Mouse (Mus musculus): ENCODE results near the gene Izumo1. TPM values are rescaled to one million over a fixed set of nuclear protein-coding genes. Genes with fewer than 3 reads are reported as not detected.
A peak's percentile ranks its signal among the peaks of the same experiment; 100 is the strongest.
"Not testable (repeated sequence)": the region's sequence is repeated elsewhere in the genome, so short reads cannot be mapped to it uniquely, and the experiment has no call there.

The Izumo1 gene
- total RNA-seq, 2 experiments from 2014 or later: not detected

GRCm38 (mm10) chr7:45654424-45655047, 32.9 kb downstream of the Izumo1 start:
- Histone ChIP-seq H3K27ac (no peak overlapping the region), H3K4me3 (no peak overlapping the region)
- no peak for TF ChIP-seq CTCF (conservative IDR thresholded peaks at IDR 0.05)
- no peak for DNase-seq (ENCODE audit: low spot score in 2 of 2)

GRCm38 (mm10) chr7:45660746-45661478, 39.3 kb downstream of the Izumo1 start:
- Histone ChIP-seq H3K27ac (no peak overlapping the region), H3K4me3 (no peak overlapping the region)
- no peak for TF ChIP-seq CTCF (conservative IDR thresholded peaks at IDR 0.05)
- no peak for DNase-seq (ENCODE audit: low spot score in 2 of 2)

- not testable (repeated sequence) for H3K4me3 ChIP-seq, H3K27ac ChIP-seq
Observed at GRCm38 (mm10) chr7:45661702-45662101, 40.1 kb downstream of the Izumo1 start.

GRCm38 (mm10) chr7:45665303-45666138, 43.9 kb downstream of the Izumo1 start:
- H3K27ac ChIP-seq: no peak overlapping the region
- no peak for DNase-seq (ENCODE audit: low spot score in 2 of 2)
- no peak for TF ChIP-seq CTCF (conservative IDR thresholded peaks at IDR 0.05)
- no peak overlapping the region for H3K4me3 ChIP-seq

More at GRCm38 (mm10) chr7:45661702-45662101, 40.1 kb downstream of the Izumo1 start:
- not testable (repeated sequence) for DNase-seq (ENCODE audit: low spot score in 2 of 2)

GRCm38 (mm10) chr7:45666161-45666560, 44.5 kb downstream of the Izumo1 start, which contains the start of gene Fut2:
Gene Fut2, minus strand, starts transcription at chr7:45666394.
- H3K27ac ChIP-seq: peak within 1 kb of the TSS; percentile 61; the same call in 1 of the 2 replicates
- DNase-seq (ENCODE audit: low spot score in 2 of 2): no peak
- no peak within 1 kb of the TSS for H3K4me3 ChIP-seq
- no peak for TF ChIP-seq CTCF (conservative IDR thresholded peaks at IDR 0.05)

- Histone ChIP-seq H3K27ac (peak overlapping the region; percentile 61; the same call in 1 of the 2 replicates), H3K4me3 (no peak overlapping the region)
- TF ChIP-seq CTCF (conservative IDR thresholded peaks at IDR 0.05): no peak
- peak in 1 of 2 experiments; percentile 61 for DNase-seq (ENCODE audit: low spot score in 2 of 2)
Observed at GRCm38 (mm10) chr7:45667761-45668160, 46.1 kb downstream of the Izumo1 start.

GRCm38 (mm10) chr7:45668921-45669320, 47.3 kb downstream of the Izumo1 start:
- Histone ChIP-seq H3K27ac (no peak overlapping the region), H3K4me3 (no peak overlapping the region)
- peak; percentile 54 for TF ChIP-seq CTCF (conservative IDR thresholded peaks at IDR 0.05)
- DNase-seq (ENCODE audit: low spot score in 2 of 2): no peak

- TF ChIP-seq CTCF (conservative IDR thresholded peaks at IDR 0.05): no peak
- DNase-seq (ENCODE audit: low spot score in 2 of 2): no peak
- H3K27ac ChIP-seq: no peak overlapping the region
- H3K4me3 ChIP-seq: no peak overlapping the region
Observed at GRCm38 (mm10) chr7:45677627-45678295, 56.1 kb downstream of the Izumo1 start.

Other genes starting within 250 kb of the Izumo1 start
- gene Snrnp70, start 226.1 kb upstream of the Izumo1 start, total RNA-seq (2021): 100 to 1,000 TPM; 456 to 514 TPM
- not detected for gene Kcna7, start 216.2 kb upstream of the Izumo1 start, total RNA-seq (2021)
- not detected for gene Ntf5, start 208.1 kb upstream of the Izumo1 start, total RNA-seq (2021)
- gene Lhb, start 201.0 kb upstream of the Izumo1 start, total RNA-seq (2021): not detected
- gene Gys1, start 187.0 kb upstream of the Izumo1 start, total RNA-seq (2021): 10 to 100 TPM; 16.1 to 20.3 TPM
- gene Ruvbl2, start 183.7 kb upstream of the Izumo1 start, total RNA-seq (2021): 10 to 100 TPM; 35.0 to 37.2 TPM
- gene Ftl1, start 161.9 kb upstream of the Izumo1 start, total RNA-seq (2021): 100 to 1,000 TPM; 186 to 204 TPM
- gene Bax, start 154.9 kb upstream of the Izumo1 start, total RNA-seq (2021): 10 to 100 TPM; 73.2 to 77.6 TPM
- gene Tulp2, start 139.9 kb upstream of the Izumo1 start, total RNA-seq (2021): not detected
- 1 to 10 TPM; 2.1 to 3.1 TPM for gene Gm45808, start 135.0 kb upstream of the Izumo1 start, total RNA-seq (2021)
- gene Dhdh, start 133.0 kb upstream of the Izumo1 start, total RNA-seq (2021): 1 to 10 TPM; 4.3 to 4.4 TPM
- gene Nucb1, start 111.4 kb upstream of the Izumo1 start, total RNA-seq (2021): 10 to 100 TPM; 97.6 to 98.2 TPM
- 10 to 100 TPM; 19.0 to 25.8 TPM for gene Ppp1r15a, start 95.5 kb upstream of the Izumo1 start, total RNA-seq (2021)
- under 1 TPM; 0.52 to 0.79 TPM for gene Plekha4, start 95.5 kb upstream of the Izumo1 start, total RNA-seq (2021)
- gene Hsd17b14, start 66.9 kb upstream of the Izumo1 start, total RNA-seq (2021): not detected
- gene Bcat2, start 51.7 kb upstream of the Izumo1 start, total RNA-seq (2021): 10 to 100 TPM; 20.6 to 28.2 TPM
- not detected for gene Fgf21, start 6.3 kb upstream of the Izumo1 start, total RNA-seq (2021)
- gene Fut1, start 4.5 kb upstream of the Izumo1 start, total RNA-seq (2021): not detected
- gene Rasip1, start 5.7 kb downstream of the Izumo1 start, total RNA-seq (2021): 1 to 10 TPM; 6.1 to 7.4 TPM
- gene Mamstr, start 18.2 kb downstream of the Izumo1 start, total RNA-seq (2021): 1 to 10 TPM; 1.2 to 4.8 TPM
- under 1 TPM; 0.13 to 0.25 TPM for gene Fut2, start 44.6 kb downstream of the Izumo1 start, total RNA-seq (2021)
- 1 to 10 TPM; 6.3 to 9.3 TPM for gene Ntn5, start 62.2 kb downstream of the Izumo1 start, total RNA-seq (2021)
- gene Sec1, start 72.6 kb downstream of the Izumo1 start, total RNA-seq (2021): 1 to 10 TPM; 2.2 to 2.3 TPM
- gene Car11, start 78.0 kb downstream of the Izumo1 start, total RNA-seq (2021): 100 to 1,000 TPM; 184 to 211 TPM
- gene Dbp, start 83.3 kb downstream of the Izumo1 start, total RNA-seq (2021): 10 to 100 TPM; 69.2 to 72.8 TPM
- gene Rpl18, start 93.6 kb downstream of the Izumo1 start, total RNA-seq (2021): 100 to 1,000 TPM; 342 to 353 TPM
- 10 to 100 TPM; 32.3 to 35.8 TPM for gene Sphk2, start 96.2 kb downstream of the Izumo1 start, total RNA-seq (2021)
- gene Fam83e, start 99.4 kb downstream of the Izumo1 start, total RNA-seq (2021): under 1 TPM; 0.27 to 0.33 TPM
- gene Spaca4, start 104.0 kb downstream of the Izumo1 start, total RNA-seq (2021): not detected
- gene Lmtk3, start 161.9 kb downstream of the Izumo1 start, total RNA-seq (2021): 100 to 1,000 TPM; 302 to 329 TPM
- gene Sult2b1, start 162.9 kb downstream of the Izumo1 start, total RNA-seq (2021): 1 to 10 TPM; 7.1 to 9.7 TPM
- 100 to 1,000 TPM; 144 to 149 TPM for gene Cyth2, start 192.8 kb downstream of the Izumo1 start, total RNA-seq (2021)
- 1 to 10 TPM; 1.6 to 1.9 TPM for gene Kcnj14, start 203.0 kb downstream of the Izumo1 start, total RNA-seq (2021)
- 10 to 100 TPM; 20.5 to 22.7 TPM for gene Grwd1, start 209.1 kb downstream of the Izumo1 start, total RNA-seq (2021)